Mouse (Mus musculus) liver, adult 2 months (tissue): Measurements from ENCODE around the gene Olfr316. TPM values are rescaled to one million over a fixed set of nuclear protein-coding genes. Genes with fewer than 3 reads are reported as not detected.
"Not testable (repeated sequence)": the region's sequence is repeated elsewhere in the genome, so short reads cannot be mapped to it uniquely, and the experiment has no call there.

Source experiments
- DNase-seq: peaks from one replicate; pipeline ENCODE4 v3.0.0-alpha.2; 2011; ENCODE audit warnings: low read depth, low spot score; ENCODE audit errors: extremely low read depth
- H3K27ac ChIP-seq: fragments of 200-500 bp; replicated peaks from 2 replicates; pipeline ENCODE4 v1.5.1; 2012; ENCODE audit warnings: low read depth, mild to moderate bottlenecking, control low read depth, inconsistent platforms, low read length; ENCODE audit not compliant: insufficient read depth
- H3K27me3 ChIP-seq: fragments of 200-500 bp; 2 replicates; pipeline ENCODE4 v1.6.1; 2012; ENCODE audit warnings: mild to moderate bottlenecking, moderate library complexity, low read length, inconsistent platforms; ENCODE audit not compliant: control insufficient read depth, insufficient read depth
- H3K36me3 ChIP-seq: fragments of 200-500 bp; 2 replicates; pipeline ENCODE4 v1.6.1; 2012; ENCODE audit warnings: low read length, inconsistent platforms; ENCODE audit not compliant: control insufficient read depth, insufficient read depth
- H3K4me1 ChIP-seq: fragments of 200-500 bp; 2 replicates; pipeline ENCODE4 v1.6.1; 2011; ENCODE audit warnings: low read length; ENCODE audit not compliant: control insufficient read depth, insufficient read depth
- H3K4me3 ChIP-seq: fragments of 200-500 bp; 2 replicates; pipeline ENCODE4 v1.5.1; 2011; ENCODE audit warnings: low read depth, mild to moderate bottlenecking, control low read depth, low read length, moderate library complexity; ENCODE audit not compliant: insufficient read depth
- H3K79me2 ChIP-seq: fragments of 200-500 bp; 2 replicates; pipeline ENCODE4 v1.6.1; 2012; ENCODE audit warnings: inconsistent platforms, mild to moderate bottlenecking, low read length, moderate library complexity; ENCODE audit not compliant: control insufficient read depth, insufficient read depth
- H3K9ac ChIP-seq: fragments of 200-500 bp; 2 replicates; pipeline ENCODE4 v1.6.1; 2012; ENCODE audit warnings: low read depth, mild to moderate bottlenecking, control low read depth, inconsistent platforms, low read length
- CTCF ChIP-seq: fragments of 200-500 bp; IDR thresholded peaks from 2 replicates; pipeline ENCODE4 v1.5.1; 2011; ENCODE audit warnings: low read depth, low read length, control low read depth
- POLR2A ChIP-seq: fragments of 200-500 bp; IDR thresholded peaks from 2 replicates; pipeline ENCODE4 v1.6.1; 2011; ENCODE audit warnings: low read length, control low read depth; ENCODE audit not compliant: insufficient read depth; ENCODE audit errors: extremely low read depth
- WGBS: fragments of 180-500 bp; shearing (Covaris S2); methylation state at CpG from one replicate; pipeline ENCODE4 v1.1.7; 2018; 5-methylcytosine and 5-hydroxymethylcytosine counted together
- polyA plus RNA-seq: library from polyadenylated mRNA; depleted of rRNA; stranded (reverse); fragments of >200 nt; gene quantifications from 2 replicates; pipeline ENCODE4 v1.2.3, GENCODE M21; 2012; rRNA removed
- total RNA-seq: library from RNA; depleted of rRNA; stranded (reverse); fragments of >200 nt; gene quantifications from 2 replicates; pipeline ENCODE4 v1.2.3, GENCODE M21; 2014; rRNA removed

Olfr316 gene
- total RNA-seq = not detected in 2 replicates
- not detected in 2 replicates for polyA plus RNA-seq

- Histone ChIP-seq H3K9ac (no peak within 1 kb of the TSS), H3K4me1 (no peaks in the 10 kb centered on the region), H3K4me3 (no peak within 1 kb of the TSS), H3K27ac (no peak within 1 kb of the TSS), H3K27me3 (no peaks in the 10 kb centered on the region), H3K36me3 (no peaks in the 10 kb centered on the region), H3K79me2 (no peaks in the 10 kb centered on the region)
- 87% methylated on average over 2 of the region's 2 CpGs for WGBS
- TF ChIP-seq POLR2A (no peak), CTCF (no peak)
- DNase-seq = no peak
These were observed at the start of gene Olfr316 for GRCm38 (mm10) chr11:58752434-58752833. Gene Olfr316, plus strand, starts transcription at chr11:58752734.

- no peaks in the 10 kb centered on the region for H3K27me3 ChIP-seq
- no peak for TF ChIP-seq CTCF
- TF ChIP-seq POLR2A = no peak
- no peak overlapping the region for H3K4me3 ChIP-seq
- WGBS = 79% methylated on average over 11 of the region's 11 CpGs
- no peaks in the 10 kb centered on the region for H3K4me1 ChIP-seq
- no peak overlapping the region for H3K27ac ChIP-seq
- DNase-seq = no peak
- H3K79me2 ChIP-seq = no peaks in the 10 kb centered on the region
- no peaks in the 10 kb centered on the region for H3K36me3 ChIP-seq
- no peak overlapping the region for H3K9ac ChIP-seq
These were observed 43.4 kb upstream of the Olfr316 start for GRCm38 (mm10) chr11:58709086-58709485.

- H3K36me3 ChIP-seq, H3K27ac ChIP-seq, H3K9ac ChIP-seq, H3K79me2 ChIP-seq, H3K27me3 ChIP-seq, H3K4me3 ChIP-seq, DNase-seq, H3K4me1 ChIP-seq: not testable (repeated sequence)
- 94% methylated on average over 7 of the region's 7 CpGs for WGBS
These were observed 34.8 kb upstream of the Olfr316 start for GRCm38 (mm10) chr11:58717723-58718122.

GRCm38 (mm10) chr11:58719701-58720100 is 32.8 kb upstream of the Olfr316 start:
- no peaks in the 10 kb centered on the region for H3K79me2 ChIP-seq
- WGBS = 90% methylated on average over 4 of the region's 4 CpGs

GRCm38 (mm10) chr11:58723914-58724313 is 28.6 kb upstream of the Olfr316 start, which contains the start of gene Olfr318:
Gene Olfr318, minus strand, starts transcription at chr11:58724014.
- H3K4me3 ChIP-seq = no peak within 1 kb of the TSS
- no peak within 1 kb of the TSS for H3K27ac ChIP-seq
- no peak for DNase-seq
- no peaks in the 10 kb centered on the region; the same call in 1 of the 2 replicates for H3K4me1 ChIP-seq
- no peaks in the 10 kb centered on the region for H3K79me2 ChIP-seq
- no peaks in the 10 kb centered on the region for H3K36me3 ChIP-seq
- no peak within 1 kb of the TSS for H3K9ac ChIP-seq
- no peak for TF ChIP-seq POLR2A
- no peak for TF ChIP-seq CTCF
- H3K27me3 ChIP-seq = no peaks in the 10 kb centered on the region

More at GRCm38 (mm10) chr11:58719701-58720100, 32.8 kb upstream of the Olfr316 start:
- no peaks in the 10 kb centered on the region; the same call in 1 of the 2 replicates for H3K4me1 ChIP-seq
- no peaks in the 10 kb centered on the region for H3K36me3 ChIP-seq
- no peak for TF ChIP-seq POLR2A
- no peak for TF ChIP-seq CTCF
- H3K27me3 ChIP-seq = no peaks in the 10 kb centered on the region
- no peak overlapping the region for H3K9ac ChIP-seq
- H3K27ac ChIP-seq = no peak overlapping the region
- no peak overlapping the region for H3K4me3 ChIP-seq
- DNase-seq = no peak

- H3K9ac ChIP-seq, H3K27ac ChIP-seq, H3K36me3 ChIP-seq, H3K4me3 ChIP-seq, H3K79me2 ChIP-seq, H3K27me3 ChIP-seq, H3K4me1 ChIP-seq: not testable (repeated sequence)
- WGBS = 59% methylated on average over 6 of the region's 6 CpGs
- DNase-seq = peak; percentile 31
These were observed 24.5 kb upstream of the Olfr316 start for GRCm38 (mm10) chr11:58727896-58728650.
